Mouse (Mus musculus) common myeloid progenitor, adult 5-6 weeks (primary cell): Measurements from ENCODE around the gene Gm17190. TPM values are rescaled to one million over a fixed set of nuclear protein-coding genes. Genes with fewer than 3 reads are reported as not detected.
A peak's percentile ranks its signal among the peaks of the same experiment; 100 is the strongest.
"Not testable (repeated sequence)": the region's sequence is repeated elsewhere in the genome, so short reads cannot be mapped to it uniquely, and the experiment has no call there.

Source experiments
- ATAC-seq: replicated peaks from 2 replicates; pipeline ENCODE4 v1.8.0; 2016; ENCODE audit warnings: low read depth, mild to moderate bottlenecking, moderate TSS enrichment, inconsistent platforms; ENCODE audit not compliant: poor library complexity, severe bottlenecking
- total RNA-seq: library from RNA; stranded (forward); fragments of 200-1000, 187-1606 nt; gene quantifications from 2 replicates; pipeline ENCODE4 v1.2.3, GENCODE M21; 2017

Gm17190 gene
- not detected in 2 replicates for total RNA-seq

DNA sequence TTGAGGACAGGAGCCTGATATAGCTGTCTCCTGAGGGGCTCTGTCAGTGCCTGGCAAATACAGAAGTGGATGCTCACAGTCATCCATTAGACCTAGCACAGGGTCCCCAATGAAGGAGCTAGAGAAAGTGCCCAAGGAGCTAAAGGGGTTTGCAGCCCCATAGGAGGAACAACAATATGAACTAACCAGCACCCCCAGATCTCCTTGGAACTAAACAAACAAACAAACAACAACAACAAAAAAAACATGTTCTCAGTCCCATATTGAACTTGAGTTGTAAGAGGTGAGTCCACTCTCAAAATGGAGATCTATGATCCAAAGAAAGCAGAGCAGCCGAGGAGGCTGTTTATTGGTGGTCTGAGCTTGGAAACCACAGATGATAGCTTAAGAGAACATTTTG lies at the start of gene Gm17190:
Gm17190 (plus strand) TSS at position 301 of the 400 bp plus-strand sequence.
- ATAC-seq = not testable (repeated sequence)

DNA sequence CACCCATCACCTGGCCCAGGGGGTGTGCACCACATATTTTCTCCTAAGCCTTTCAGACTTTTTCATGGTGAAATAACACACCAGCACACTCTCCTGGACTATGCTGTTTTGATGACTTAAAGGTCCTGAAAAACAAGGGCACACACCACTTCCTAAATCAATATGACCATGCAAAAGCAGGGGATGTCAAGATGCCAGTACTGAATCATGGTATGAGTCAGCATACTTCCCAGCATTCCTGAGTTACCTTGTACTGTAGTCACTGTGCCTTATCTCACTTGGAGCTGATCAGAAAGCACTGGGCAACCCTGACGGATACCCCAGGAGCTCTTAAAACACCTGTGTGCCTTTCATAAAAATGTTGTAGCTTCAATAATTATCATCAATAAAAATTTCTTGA lies 42.3 kb upstream of the Gm17190 start:
- ATAC-seq = no peak

DNA sequence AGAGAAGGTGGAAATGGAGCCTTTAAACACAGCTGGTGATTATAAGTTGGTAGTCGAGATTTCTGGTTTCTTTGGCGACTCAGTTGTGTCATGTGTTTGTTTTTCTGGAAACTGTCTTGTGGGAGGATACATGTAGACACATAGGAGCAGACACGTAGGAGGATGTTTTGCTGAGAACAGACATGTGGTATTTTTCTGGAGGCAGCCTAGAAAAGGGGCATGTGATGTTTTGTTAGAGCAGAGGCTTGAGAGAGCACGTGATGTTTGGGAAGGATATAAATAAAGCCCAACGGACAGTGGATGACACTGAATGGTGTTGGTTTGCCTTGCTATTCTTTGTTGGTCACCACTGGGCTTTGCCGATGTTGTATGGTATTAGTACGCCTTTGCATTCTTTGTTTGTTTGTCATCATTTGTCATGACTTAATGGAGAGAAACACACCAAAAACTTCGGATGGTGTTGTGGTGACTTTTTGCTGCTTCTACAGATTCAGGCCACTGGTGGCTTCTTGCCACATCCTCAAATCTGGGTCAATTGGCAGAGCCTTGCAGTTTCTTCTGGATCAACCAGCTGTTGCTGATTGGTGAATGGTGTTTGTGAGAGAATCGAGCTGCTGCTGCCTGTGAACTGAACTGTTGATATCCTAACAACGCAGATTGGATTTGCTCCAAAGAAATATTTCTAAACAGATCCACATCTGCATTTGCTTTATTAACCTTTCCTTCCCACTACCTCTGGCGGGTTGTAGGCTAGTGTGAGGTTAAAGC lies 41.4 kb upstream of the Gm17190 start:
- no peak for ATAC-seq

DNA sequence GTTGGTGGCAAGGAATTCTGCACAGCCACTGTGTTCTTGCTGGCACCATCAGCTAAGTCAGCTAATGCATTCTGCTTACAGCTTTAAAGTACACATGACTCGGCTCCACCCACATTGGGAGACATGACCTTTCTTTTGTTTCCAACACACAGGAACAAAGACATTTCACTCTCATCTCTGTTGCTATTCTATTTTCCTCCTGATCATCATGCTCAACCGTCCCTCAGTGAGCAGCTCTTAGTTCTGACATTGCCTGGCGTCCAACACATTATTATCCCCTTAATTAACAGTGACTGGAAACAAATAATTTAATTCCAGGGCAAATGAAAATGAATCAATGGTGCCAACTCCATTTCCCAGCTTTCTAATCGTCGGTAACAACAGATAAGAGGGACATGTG lies 36.5 kb upstream of the Gm17190 start:
- ATAC-seq = no peak

DNA sequence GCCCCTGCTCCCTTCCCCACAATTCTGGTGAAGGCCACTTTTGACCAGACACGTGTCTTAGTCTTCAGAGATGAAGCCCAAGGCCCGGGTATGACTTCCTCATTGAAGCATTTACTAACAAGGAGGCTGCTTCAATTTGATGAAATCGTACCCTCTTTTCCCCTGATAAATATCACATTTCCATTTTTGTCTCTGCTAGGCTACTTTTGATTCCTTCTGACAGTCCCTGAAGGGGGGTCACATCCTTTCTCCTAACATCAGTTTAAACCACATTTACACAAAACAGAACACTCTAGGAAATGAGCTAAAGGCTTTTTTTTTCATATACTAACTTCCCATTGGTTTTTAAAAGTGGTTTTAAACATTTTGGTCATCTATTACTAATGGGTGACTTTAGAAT lies 29.1 kb upstream of the Gm17190 start:
- ATAC-seq = peak; percentile 52

DNA sequence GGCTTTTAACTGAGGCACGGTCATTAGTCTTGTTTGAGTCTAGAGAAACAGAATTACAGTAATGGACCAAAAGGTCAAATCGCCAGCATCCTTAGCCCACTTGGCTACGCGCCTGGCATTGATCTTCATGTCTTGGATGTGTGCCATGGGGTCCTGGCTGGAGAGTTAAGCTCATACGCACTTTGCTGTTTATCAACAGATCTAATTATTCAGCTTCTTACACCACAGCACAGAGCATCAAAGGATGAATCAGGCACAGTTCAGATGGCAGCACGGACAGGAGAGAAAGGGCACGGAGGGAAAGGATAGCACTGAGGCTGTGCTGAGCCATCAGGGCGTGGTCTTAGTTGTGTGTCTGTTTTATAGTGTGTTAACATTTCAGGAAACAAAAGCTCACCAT lies 8.3 kb upstream of the Gm17190 start:
- ATAC-seq = no peak

DNA sequence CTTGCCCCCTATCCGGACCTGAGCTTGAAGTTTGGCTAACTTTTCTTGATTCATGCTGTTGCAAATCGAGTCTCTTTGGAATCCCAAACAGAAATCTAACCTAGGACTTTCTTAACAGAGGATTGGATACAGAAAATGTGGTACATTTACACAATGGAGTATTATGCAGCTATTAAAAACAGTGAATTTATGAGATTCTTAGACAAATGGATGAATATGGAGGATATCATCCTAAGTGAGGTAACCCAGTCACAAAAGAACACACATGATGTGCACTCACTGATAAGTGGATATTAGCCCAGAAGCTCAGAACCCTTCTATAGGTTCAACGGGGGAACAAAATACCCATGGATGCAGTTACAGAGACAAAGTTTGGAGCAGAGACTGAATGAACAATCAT lies 578 bp upstream of the Gm17190 start, which contains the start of gene Gm20075:
Gm20075 (minus strand) TSS at position 101 of the 400 bp plus-strand sequence.
- not testable (repeated sequence) for ATAC-seq

DNA sequence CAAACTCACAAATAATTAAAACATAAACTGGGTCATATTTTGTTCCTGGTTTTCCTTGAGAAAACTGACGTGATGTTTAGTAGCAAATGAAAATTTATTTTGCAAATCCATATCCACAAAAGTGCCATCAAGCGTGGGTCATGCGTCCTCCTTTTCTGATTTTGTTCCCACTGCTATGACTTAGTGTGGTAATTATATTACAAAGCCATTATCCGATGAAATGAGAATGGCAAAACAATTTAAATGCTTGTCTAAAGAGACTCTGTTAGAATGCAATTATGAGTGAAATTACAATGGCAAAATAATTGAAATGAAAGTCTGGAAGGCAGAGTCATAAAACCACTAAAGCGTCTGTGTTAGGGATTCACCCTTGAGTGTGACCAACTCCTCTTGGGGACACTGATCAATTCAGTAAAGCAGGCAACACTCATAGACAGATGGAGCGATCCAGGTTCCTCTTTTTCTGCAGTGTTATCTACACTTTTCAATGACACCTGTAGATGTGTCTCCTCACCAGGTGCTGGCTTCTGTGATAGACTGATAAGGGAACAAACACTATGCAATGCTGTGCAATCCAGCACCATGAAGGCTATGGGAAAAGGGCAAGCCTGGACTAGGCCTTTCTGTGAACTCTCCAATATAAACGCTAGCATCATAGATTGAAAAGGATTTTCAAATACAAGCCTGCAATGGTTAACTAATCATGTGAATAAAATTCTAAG lies 3.9 kb downstream of the Gm17190 start:
- no peak for ATAC-seq

DNA sequence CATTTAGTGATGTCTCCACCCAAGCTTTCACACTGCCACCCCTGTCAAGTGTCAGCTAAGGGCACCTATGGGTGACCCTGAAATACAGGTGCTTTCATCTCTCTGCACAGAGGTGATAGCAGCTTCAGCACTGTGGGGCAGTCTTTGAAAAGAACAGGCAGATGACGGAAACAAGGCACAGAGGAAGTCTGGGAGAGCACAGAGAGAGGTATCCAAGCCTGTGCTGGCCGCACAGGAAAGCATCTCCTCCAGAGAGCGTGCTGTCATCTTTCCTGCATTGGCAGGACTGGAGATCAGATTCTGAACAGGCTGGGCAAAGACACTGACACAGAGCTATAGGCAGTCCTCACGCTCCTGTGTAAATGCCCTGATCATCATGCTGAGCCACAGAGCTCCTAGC lies 9.1 kb downstream of the Gm17190 start:
- no peak for ATAC-seq

DNA sequence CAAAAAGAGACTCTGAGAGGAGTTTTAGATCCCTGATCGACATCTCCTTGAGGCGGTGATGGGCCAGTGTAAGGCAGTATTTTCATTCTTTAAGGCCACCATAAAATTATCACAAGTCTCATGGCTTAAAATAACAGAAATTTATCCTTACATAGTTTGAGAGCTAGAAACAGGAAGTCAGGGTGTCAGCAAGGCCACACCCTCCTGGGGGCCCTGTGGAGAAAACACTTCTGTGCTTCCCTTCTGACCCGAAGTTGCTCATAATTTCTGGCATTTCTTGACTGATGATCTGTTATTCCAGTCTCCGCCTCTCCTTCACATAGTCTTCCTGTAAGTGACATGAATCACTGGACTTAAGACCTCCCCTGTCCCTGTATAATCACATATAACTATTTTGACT lies 24.5 kb downstream of the Gm17190 start:
- ATAC-seq = peak; percentile 79

DNA sequence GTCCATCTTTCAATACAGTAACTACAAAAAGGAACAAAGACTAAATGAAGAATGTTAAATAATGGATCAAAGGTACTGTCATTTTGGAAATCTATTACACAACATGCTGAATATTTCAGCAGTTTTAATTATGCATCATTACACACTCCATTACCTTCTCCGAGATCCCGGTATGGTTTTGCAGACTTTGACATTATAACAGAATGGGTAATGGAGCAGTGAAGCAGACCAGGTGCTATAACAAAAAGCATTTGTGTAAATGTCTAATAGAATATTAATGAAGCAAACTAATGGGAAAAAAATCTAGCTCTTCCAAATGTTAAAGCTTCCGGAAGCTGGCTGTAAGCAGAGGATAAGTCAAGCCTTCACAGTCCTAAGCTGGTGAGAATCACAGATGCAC lies 28.9 kb downstream of the Gm17190 start:
- ATAC-seq = no peak

DNA sequence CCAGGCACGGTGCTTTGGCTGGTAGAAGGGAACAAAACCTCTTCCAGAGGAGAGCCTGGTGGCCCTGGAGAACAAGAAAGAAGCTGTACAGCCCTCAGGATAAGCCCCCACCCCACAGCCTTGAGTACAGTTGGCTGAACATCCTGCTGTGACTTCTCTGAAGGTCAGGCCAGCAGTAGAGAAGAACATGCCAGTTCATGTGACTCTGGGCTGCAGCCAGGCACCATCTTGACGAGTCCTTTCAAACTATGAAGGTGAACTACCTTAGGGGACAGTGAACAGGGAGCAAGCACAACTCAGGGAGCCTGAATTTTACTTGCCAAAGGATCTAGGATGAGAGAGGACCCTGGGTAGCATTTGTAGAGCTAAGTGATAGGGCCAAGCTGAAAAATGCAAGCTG lies 30.9 kb downstream of the Gm17190 start:
- no peak for ATAC-seq

DNA sequence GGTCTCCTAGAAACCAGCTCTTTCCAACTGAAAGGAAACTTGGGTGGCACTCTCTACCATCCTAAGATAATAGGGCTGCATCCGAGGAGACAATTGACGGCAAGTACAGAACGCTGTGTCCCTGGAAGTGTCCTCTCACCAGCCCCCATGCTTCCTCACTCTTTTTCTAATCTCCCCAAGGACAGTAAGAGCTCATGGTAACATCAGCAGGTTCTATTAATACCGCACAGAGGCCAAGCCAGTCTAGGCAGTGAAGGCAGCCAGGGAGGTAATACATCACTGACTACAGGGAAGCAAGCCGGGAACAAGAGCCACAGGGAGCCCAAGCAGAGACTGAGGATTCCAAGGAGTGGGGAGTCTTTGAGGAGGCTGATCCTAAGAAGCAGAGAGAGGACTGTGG lies 43.2 kb downstream of the Gm17190 start:
- no peak for ATAC-seq

DNA sequence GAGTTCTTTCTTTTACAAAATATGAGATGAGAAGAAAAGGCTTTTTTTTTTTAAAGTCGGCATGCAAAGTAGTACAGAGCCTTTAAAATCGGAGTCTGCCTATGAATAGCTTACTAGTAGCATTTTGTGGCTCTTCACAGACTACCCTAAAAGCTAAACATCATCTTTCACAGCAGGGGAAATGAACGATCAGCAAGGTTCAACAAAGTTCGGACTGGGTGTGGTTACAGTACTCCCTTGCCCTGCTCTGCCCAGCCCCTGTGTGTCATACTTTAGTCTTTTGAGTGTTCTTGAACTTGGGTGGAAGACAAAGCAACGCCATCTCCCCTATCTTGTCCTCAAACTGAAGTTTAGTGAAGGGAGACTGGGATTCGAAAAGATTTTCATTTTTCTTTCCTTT lies 44.8 kb downstream of the Gm17190 start:
- ATAC-seq = no peak

DNA sequence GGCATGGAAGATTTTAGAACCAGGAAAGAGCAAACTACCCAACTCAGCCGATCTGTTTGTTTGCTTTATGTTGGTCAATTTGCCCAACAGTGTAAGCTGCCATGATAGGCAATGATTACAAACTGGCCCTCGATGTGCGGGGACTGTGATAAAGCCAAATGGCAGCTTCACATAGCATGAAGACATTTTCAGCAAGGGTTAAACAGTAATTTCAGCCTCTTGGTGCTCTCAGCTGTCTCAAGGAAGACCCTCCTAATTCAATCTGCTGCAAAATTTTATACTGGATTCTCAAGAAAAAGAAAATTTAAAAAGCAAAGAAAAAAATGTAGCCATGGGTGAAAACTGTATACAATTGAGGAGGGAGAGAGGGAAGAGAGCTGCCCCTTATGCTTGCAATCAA lies 47.2 kb downstream of the Gm17190 start:
- ATAC-seq = no peak

DNA sequence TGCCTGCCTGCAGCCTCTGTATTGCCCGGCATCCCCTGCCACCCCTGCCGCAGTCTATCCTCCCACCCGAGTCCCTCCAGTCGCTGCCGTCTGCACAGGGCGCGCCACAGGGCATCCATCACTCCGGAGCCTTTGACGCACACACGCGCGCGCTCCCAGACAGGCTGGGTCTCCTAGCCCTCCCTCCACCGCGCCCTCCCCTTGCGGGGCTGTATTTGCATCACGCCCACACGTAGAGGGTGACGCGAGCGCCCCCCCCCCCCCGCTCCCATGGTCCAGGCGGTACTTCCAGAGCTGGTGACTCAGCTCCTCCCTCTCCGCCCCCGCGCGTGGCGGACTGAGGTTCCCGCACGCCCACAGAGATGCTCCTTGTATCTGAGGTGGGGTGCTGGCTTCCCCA lies 49.2 kb downstream of the Gm17190 start:
- peak; percentile 35 for ATAC-seq

DNA sequence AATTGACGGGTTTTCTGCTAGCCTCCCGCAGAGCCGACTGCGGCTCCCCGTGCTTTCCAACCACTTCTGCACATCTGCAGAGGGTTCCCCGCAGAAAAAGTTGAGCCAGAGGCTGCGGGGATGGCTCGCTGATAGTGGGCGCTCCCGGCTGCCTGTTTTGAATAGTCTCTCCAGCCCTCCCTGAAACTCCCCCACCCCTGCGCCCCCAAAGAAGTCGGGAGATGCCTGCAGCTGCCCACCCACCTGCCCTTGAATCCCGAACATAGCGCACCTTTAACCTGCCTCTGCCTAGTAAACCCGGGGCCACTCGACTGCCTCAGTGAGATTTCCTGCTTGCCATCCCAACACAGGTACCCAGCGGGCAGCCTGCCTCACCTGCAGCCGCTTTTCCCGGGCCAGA lies 50.1 kb downstream of the Gm17190 start:
- no peak for ATAC-seq

DNA sequence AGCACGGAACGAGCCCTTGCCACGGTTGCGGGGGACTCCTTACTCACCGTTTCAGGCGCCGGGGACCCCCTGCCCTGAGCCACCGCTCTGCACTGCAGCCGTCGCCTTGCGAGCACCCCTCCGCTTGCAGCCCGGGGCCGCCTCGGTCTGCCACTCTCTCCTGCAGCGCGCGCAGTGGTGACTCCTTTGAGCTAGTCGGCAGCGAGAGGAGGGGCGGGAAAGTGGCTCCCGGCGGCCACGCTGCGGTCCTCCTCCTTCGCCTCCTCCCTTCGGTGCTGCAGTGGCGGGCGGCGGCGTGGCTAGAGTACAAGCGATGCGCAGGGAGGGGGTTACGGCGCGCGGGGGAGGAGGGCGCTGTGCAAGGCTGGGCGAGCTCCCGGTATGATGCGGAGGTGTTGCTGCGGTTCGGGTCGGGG lies 50.6 kb downstream of the Gm17190 start, which contains the start of gene Sv2c:
Sv2c (minus strand) TSS at position 177 of the 416 bp plus-strand sequence.
- ATAC-seq = peak; percentile 82
